Mouse (Mus musculus): ENCODE measurements around the gene Ran. TPM values are rescaled to one million over a fixed set of nuclear protein-coding genes. Genes with fewer than 3 reads are reported as not detected.

Gene Ran
- polyA plus RNA-seq, 1 experiment from 2014 or later = 799 TPM

DNA sequence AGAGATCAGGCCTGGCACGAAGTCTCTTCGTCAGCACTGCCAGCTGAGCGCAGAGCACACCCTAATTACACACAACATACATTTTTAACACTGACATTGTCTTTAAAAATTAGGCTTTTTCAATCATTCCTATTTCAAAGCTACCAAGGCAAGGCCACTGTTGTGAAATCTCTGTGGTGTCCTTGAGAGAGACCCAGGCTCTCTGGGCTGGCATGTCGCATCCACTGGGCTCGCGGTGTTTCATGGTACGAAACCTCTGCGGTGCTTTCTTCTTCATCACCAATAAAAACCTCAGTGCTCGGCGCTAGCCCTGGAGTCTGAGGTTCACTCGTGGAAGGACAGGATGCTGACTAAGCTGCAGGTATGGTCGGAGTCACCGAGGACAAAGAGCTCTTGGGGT, 33.9 kb upstream of the Ran start:
- Histone ChIP-seq H3K9ac (ENCODE audit: low read depth, low read length) (no peak overlapping the region), H3K27me3 (ENCODE audit: control insufficient read depth, insufficient read depth, low read length) (no peaks in the 10 kb centered on the region), H3K9me3 (ENCODE audit: control insufficient read depth, low read length) (no peaks in the 10 kb centered on the region), H3K27ac (ENCODE audit: low read depth, low read length) (no peak overlapping the region), H3K4me1 (replicated peaks; ENCODE audit: control insufficient read depth, insufficient read depth, low read length) (no peaks in the 10 kb centered on the region), H3K4me3 (ENCODE audit: low read depth, low read length) (no peak overlapping the region), H3K36me3 (ENCODE audit: control insufficient read depth, insufficient read depth, low read length) (0 out of 2 replicates have a peak, but pooled peaks cover 3% of the 10 kb centered on the region), H3K4me2 (replicated peaks; ENCODE audit: low read depth, low read length) (no peak overlapping the region)
- DNase-seq (ENCODE audit: low spot score) (no peak), ATAC-seq (ENCODE audit: low FRiP score) (no peak)
- WGBS = 92% methylated on average over 13 of the region's 13 CpGs

DNA sequence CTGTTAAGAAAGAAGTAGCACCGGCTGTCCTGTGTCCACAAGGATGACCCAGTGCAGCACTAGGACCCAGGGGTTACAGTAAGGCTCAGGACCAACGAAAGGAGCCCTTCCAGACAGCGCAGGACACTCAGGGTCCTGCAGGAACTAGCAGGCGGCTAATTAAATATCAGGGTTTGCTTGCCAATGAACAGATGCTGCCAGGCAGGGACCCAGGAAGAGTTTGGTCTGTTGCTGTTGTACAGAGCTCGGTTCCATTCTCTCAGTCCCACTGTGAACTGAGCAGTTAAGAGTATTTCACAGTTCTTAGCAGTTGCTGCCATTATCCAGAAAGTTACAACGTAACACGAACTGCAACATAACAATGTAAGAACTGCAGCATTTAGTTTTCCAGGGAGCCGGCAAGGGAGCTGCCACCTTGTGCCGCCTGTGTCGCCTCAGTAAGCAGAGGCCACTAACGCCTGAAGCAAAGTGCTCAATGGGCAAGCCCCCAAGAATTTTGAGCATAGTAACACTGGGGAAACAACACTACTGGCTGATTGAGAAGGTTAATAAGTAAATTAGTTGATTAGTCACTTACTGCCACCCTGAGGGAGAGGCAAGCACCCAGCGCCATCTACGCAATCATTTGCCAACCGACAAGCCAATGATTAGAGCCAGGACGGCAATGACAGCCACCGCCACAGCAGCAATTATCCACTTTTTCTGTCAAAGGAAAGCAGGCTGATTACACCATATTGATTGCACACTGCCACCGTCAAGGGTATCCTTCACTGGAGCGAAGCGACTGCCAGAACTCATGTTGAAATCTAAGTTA, 32.5 kb upstream of the Ran start:
- Histone ChIP-seq H3K27ac (ENCODE audit: low read depth, low read length) (no peak overlapping the region), H3K4me3 (ENCODE audit: low read depth, low read length) (no peak overlapping the region), H3K4me2 (replicated peaks; ENCODE audit: low read depth, low read length) (no peak overlapping the region), H3K4me1 (replicated peaks; ENCODE audit: control insufficient read depth, insufficient read depth, low read length) (no peaks in the 10 kb centered on the region), H3K9me3 (ENCODE audit: control insufficient read depth, low read length) (no peaks in the 10 kb centered on the region), H3K27me3 (ENCODE audit: control insufficient read depth, insufficient read depth, low read length) (no peaks in the 10 kb centered on the region), H3K9ac (ENCODE audit: low read depth, low read length) (no peak overlapping the region), H3K36me3 (ENCODE audit: control insufficient read depth, insufficient read depth, low read length) (0 out of 2 replicates have a peak, but pooled peaks cover 6% of the 10 kb centered on the region)
- 85% methylated on average over 19 of the region's 19 CpGs for WGBS
- no peak for DNase-seq (ENCODE audit: low spot score)
- ATAC-seq (ENCODE audit: low FRiP score) = no peak

DNA sequence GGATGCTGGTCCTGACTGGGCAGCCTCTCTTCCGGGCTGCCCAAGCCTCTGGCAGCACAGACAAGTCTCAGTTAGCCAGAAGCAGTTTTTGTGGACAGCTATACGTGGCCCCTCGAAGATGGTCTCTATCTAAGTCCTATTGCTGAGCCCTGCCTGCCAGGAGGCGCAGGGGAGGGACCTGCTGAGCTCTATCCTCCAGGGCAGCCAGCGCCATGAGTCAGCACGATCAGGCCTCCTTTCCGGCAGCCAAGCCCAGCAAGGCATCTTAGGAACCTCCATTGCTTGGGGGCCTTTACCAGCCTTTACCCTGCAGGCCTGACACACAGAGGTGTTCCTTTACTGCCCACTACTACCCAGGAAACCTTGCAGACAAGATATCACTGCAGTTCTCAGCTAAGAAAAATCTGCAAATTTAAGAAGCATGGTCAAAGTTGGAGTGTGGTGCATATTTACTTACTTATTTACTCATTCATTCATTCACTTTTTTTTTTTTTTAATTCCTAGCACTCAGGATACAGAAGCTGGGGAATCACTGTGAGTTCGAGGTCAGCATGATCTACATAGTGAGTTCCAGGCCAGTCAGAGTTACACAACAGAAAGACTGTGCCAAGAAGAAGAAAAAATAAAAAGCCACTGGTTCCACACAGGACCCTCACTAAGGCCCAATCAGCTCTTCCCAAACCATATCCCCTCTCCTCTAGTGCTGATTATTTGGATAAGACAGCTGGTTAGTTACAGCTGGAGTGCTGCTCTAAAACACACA, 19.0 kb upstream of the Ran start:
- Histone ChIP-seq H3K9ac (ENCODE audit: low read depth, low read length) (no peak overlapping the region), H3K9me3 (ENCODE audit: control insufficient read depth, low read length) (no peaks in the 10 kb centered on the region), H3K27ac (ENCODE audit: low read depth, low read length) (no peak overlapping the region), H3K36me3 (ENCODE audit: control insufficient read depth, insufficient read depth, low read length) (no peaks in the 10 kb centered on the region), H3K4me3 (ENCODE audit: low read depth, low read length) (no peak overlapping the region), H3K4me2 (replicated peaks; ENCODE audit: low read depth, low read length) (no peak overlapping the region), H3K4me1 (replicated peaks; ENCODE audit: control insufficient read depth, insufficient read depth, low read length) (0 out of 2 replicates have a peak, but pooled peaks cover 3% of the 10 kb centered on the region), H3K27me3 (ENCODE audit: control insufficient read depth, insufficient read depth, low read length) (no peaks in the 10 kb centered on the region)
- DNase-seq (ENCODE audit: low spot score) (no peak), ATAC-seq (ENCODE audit: low FRiP score) (no peak)
- 47% methylated on average over 8 of the region's 8 CpGs for WGBS

DNA sequence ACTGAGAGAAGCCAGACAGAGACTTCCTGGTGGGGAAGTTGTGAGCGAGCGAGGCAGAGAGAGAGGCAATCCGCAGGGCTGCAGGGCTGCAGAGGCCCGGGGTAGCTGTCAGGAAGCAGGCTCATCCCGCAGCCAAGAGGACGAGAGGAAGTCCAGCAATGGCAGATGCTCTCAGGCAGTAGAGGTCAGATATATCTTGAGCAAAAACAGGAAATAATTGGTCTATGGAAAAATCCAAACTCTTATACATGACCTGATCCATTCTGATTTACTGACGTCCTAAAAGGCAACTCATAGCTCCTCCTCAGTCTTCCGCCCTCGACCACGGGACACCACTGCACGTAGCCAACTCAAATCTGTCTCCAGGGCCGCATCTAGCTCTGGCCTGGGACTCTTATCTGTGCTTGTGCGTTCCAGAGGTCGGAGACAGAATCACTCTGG, 17.3 kb upstream of the Ran start:
- Histone ChIP-seq H3K9me3 (ENCODE audit: control insufficient read depth, low read length) (no peaks in the 10 kb centered on the region), H3K9ac (ENCODE audit: low read depth, low read length) (no peak overlapping the region), H3K27me3 (ENCODE audit: control insufficient read depth, insufficient read depth, low read length) (no peaks in the 10 kb centered on the region), H3K36me3 (ENCODE audit: control insufficient read depth, insufficient read depth, low read length) (no peaks in the 10 kb centered on the region), H3K4me2 (replicated peaks; ENCODE audit: low read depth, low read length) (no peak overlapping the region), H3K27ac (ENCODE audit: low read depth, low read length) (no peak overlapping the region), H3K4me3 (ENCODE audit: low read depth, low read length) (no peak overlapping the region), H3K4me1 (replicated peaks; ENCODE audit: control insufficient read depth, insufficient read depth, low read length) (0 out of 2 replicates have a peak, but pooled peaks cover 3% of the 10 kb centered on the region)
- 59% methylated on average over 14 of the region's 14 CpGs for WGBS
- ATAC-seq (ENCODE audit: low FRiP score) (no peak), DNase-seq (ENCODE audit: low spot score) (no peak)

DNA sequence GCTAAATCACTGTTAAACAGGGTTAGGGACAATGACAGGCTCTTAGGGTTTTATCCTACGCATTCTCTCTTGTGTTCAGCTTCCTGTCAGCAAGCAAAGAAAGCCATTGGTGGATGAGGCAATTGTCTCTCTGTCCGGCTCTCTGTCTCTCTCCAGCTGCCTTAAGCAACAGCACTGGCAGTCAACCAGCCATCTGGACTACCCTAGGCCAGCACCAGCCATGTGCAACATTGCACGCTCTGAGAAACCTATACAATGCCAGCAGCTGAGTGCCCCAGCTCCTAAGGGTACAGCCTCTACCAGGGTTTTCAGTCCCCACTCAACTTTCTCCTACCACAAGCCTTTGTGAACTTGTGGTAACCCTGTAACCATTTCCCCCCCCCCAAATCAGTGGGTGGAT, 14.5 kb upstream of the Ran start:
- no peaks in the 10 kb centered on the region for H3K36me3 ChIP-seq (ENCODE audit: control insufficient read depth, insufficient read depth, low read length)
- no peak for ATAC-seq (ENCODE audit: low FRiP score)
- DNase-seq (ENCODE audit: low spot score) = no peak
- no peak overlapping the region for H3K9ac ChIP-seq (ENCODE audit: low read depth, low read length)
- H3K27ac ChIP-seq (ENCODE audit: low read depth, low read length) = no peak overlapping the region
- WGBS = 78% methylated on average over 3 of the region's 3 CpGs
- no peaks in the 10 kb centered on the region for H3K9me3 ChIP-seq (ENCODE audit: control insufficient read depth, low read length)
- no peaks in the 10 kb centered on the region for H3K27me3 ChIP-seq (ENCODE audit: control insufficient read depth, insufficient read depth, low read length)
- H3K4me2 ChIP-seq (replicated peaks; ENCODE audit: low read depth, low read length) = no peak overlapping the region
- H3K4me3 ChIP-seq (ENCODE audit: low read depth, low read length) = no peak overlapping the region
- H3K4me1 ChIP-seq (replicated peaks; ENCODE audit: control insufficient read depth, insufficient read depth, low read length) = 0 out of 2 replicates have a peak, but pooled peaks cover 3% of the 10 kb centered on the region

DNA sequence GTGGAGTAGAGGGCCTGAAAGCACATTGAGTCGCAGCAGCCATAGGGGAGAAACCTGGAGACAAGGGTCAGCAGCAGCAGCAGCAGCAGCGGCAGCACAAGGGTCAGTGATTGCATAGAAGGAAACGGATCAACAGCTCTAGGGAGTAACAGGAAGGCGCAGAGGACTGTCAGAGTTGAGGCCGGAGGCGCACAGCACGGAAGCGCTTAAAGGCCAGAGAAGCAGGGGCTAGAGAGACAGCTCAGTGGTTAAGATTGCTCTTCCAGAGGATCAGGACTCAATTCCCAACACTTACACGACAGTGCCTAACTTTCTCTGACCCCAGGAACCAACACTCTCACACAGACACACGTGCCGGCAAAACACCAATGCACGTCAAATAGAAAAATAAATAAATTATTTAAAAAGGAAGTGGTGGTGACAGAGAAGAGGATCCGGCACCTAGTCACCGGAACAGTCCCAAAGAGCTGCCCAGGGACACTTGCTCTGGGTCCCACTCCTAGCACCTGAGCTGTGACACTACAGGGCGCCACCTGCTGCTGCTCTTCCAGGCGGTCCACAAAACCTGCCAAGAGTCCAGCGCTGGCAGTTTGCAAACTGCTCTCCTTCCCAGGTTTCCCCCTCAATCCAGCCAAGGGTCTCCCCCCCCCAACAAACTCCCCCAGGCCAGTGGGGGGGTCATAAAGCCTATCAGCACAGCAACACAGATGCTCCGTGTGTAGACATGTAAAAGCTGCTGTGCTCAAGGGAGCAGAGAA, 13.7 kb upstream of the Ran start:
- WGBS = 79% methylated on average over 18 of the region's 18 CpGs
- H3K4me2 ChIP-seq (replicated peaks; ENCODE audit: low read depth, low read length) = no peak overlapping the region
- ATAC-seq (ENCODE audit: low FRiP score) (no peak), DNase-seq (ENCODE audit: low spot score) (no peak)
- H3K9ac ChIP-seq (ENCODE audit: low read depth, low read length) = no peak overlapping the region
- H3K27me3 ChIP-seq (ENCODE audit: control insufficient read depth, insufficient read depth, low read length) = no peaks in the 10 kb centered on the region
- H3K9me3 ChIP-seq (ENCODE audit: control insufficient read depth, low read length) = no peaks in the 10 kb centered on the region
- no peak overlapping the region for H3K27ac ChIP-seq (ENCODE audit: low read depth, low read length)
- no peak overlapping the region for H3K4me3 ChIP-seq (ENCODE audit: low read depth, low read length)
- no peaks in the 10 kb centered on the region for H3K36me3 ChIP-seq (ENCODE audit: control insufficient read depth, insufficient read depth, low read length)
- H3K4me1 ChIP-seq (replicated peaks; ENCODE audit: control insufficient read depth, insufficient read depth, low read length) = 0 out of 2 replicates have a peak, but pooled peaks cover 3% of the 10 kb centered on the region

DNA sequence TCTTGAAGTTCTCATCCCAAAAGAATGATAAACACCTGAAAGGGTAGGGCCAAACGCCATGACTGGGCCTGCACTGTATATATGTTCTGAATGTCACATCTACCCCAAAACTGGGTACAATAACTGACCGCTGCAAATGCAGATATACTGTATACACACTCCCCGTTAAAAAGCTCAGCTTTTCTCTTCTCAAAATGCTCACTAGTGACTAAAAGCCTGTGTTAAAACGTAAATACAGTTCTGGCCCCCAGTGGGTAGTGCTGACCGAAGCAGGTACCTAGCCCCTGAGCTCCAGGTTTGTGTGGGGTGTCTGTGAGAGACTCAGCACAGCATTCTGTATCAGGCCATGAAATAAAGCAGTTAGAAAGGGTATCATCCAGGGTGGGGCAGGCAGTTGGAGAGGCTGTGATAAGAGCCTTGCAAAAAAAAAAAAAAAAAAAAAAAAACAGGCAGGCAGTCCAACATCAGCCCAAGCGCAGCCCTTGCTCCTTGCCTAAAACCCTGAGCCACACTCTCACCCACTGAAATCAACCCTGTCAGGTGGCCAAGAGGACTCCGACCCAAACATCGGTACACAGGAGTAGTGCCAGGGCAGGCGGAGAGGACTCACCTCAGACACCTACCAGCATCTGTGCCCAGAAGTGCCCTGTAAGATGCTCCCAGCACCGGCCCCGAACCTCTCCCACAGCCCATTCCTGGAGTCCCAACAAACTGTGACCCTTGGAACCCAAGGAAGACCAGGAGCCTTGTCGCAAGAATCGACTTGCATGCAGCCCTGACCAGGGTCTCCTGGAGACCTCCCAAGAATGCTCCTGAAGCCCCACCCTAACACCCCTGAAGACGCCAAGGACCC, 12.5 kb upstream of the Ran start:
- Histone ChIP-seq H3K4me2 (replicated peaks; ENCODE audit: low read depth, low read length) (peak overlapping the region; percentile 69), H3K4me3 (ENCODE audit: low read depth, low read length) (peak overlapping the region; percentile 49), H3K4me1 (replicated peaks; ENCODE audit: control insufficient read depth, insufficient read depth, low read length) (no peaks in the 10 kb centered on the region), H3K9ac (ENCODE audit: low read depth, low read length) (peak overlapping the region; percentile 67), H3K27me3 (ENCODE audit: control insufficient read depth, insufficient read depth, low read length) (no peaks in the 10 kb centered on the region), H3K27ac (ENCODE audit: low read depth, low read length) (no peak overlapping the region), H3K36me3 (ENCODE audit: control insufficient read depth, insufficient read depth, low read length) (no peaks in the 10 kb centered on the region), H3K9me3 (ENCODE audit: control insufficient read depth, low read length) (no peaks in the 10 kb centered on the region)
- 54% methylated on average over 14 of the region's 14 CpGs for WGBS
- peak; percentile 32 for DNase-seq (ENCODE audit: low spot score)
- 0 out of 2 replicates have a peak, but pooled peaks have one; percentile 1 for ATAC-seq (ENCODE audit: low FRiP score)

DNA sequence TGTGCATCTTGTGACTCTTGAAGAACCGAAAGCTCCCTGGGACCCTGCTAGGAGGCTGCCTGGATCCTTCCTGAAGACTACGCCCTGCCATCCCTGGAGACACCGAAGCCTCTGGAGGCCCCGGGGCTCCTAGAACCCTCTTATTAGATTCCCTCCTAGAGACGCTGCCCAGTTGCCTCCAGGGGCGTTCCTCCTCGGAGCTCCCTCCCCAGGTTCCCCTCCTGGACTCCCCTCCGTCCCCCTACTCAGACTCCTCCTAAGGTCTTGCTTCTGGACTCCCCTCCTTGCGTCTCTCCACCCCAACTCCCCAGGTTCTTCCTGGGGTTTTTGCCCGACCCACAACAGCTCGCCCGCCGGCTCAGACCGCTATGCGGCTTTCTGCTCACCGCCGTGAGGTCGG, 11.9 kb upstream of the Ran start:
- H3K9ac ChIP-seq (ENCODE audit: low read depth, low read length) = peak overlapping the region; percentile 67
- H3K27me3 ChIP-seq (ENCODE audit: control insufficient read depth, insufficient read depth, low read length) = no peaks in the 10 kb centered on the region
- H3K9me3 ChIP-seq (ENCODE audit: control insufficient read depth, low read length) = no peaks in the 10 kb centered on the region
- ATAC-seq (ENCODE audit: low FRiP score) = peak; percentile 77; the same call in 1 of the 2 replicates
- WGBS = 0% methylated on average over 18 of the region's 18 CpGs
- H3K4me3 ChIP-seq (ENCODE audit: low read depth, low read length) = peak overlapping the region; percentile 49
- H3K36me3 ChIP-seq (ENCODE audit: control insufficient read depth, insufficient read depth, low read length) = no peaks in the 10 kb centered on the region
- DNase-seq (ENCODE audit: low spot score) = no peak
- peak overlapping the region; percentile 69 for H3K4me2 ChIP-seq (replicated peaks; ENCODE audit: low read depth, low read length)
- no peak overlapping the region for H3K27ac ChIP-seq (ENCODE audit: low read depth, low read length)
- no peaks in the 10 kb centered on the region for H3K4me1 ChIP-seq (replicated peaks; ENCODE audit: control insufficient read depth, insufficient read depth, low read length)
